Mouse (Mus musculus) lung, postnatal 25 days (tissue): Measurements from ENCODE around the gene Hnf4a.
"Not testable (repeated sequence)": the region's sequence is repeated elsewhere in the genome, so short reads cannot be mapped to it uniquely, and the experiment has no call there.

Source experiments
- DNase-seq: peaks from one replicate; pipeline ENCODE4 v3.0.0; 2022; ENCODE audit warnings: low spot score

Gene Hnf4a

GRCm38 (mm10) chr2:163595119-163595518, 88.5 kb downstream of the Hnf4a start:
- peak; percentile 81 for DNase-seq

- DNase-seq: peak; percentile 94
Observed at GRCm38 (mm10) chr2:163596057-163596872, 89.7 kb downstream of the Hnf4a start.

- DNase-seq: no peak
Observed at GRCm38 (mm10) chr2:163596873-163597155, 90.2 kb downstream of the Hnf4a start.

GRCm38 (mm10) chr2:163597661-163598060, 91.1 kb downstream of the Hnf4a start:
- DNase-seq: peak; percentile 69

GRCm38 (mm10) chr2:163599226-163599625, 92.6 kb downstream of the Hnf4a start:
- DNase-seq: peak; percentile 74

- no peak for DNase-seq
Observed at GRCm38 (mm10) chr2:163601066-163601465, 94.5 kb downstream of the Hnf4a start.

GRCm38 (mm10) chr2:163601712-163602100, 95.1 kb downstream of the Hnf4a start:
- no peak for DNase-seq

GRCm38 (mm10) chr2:163602101-163602971, 95.7 kb downstream of the Hnf4a start, which contains the start of gene Ttpal:
Ttpal (plus strand) TSS chr2:163602314.
- DNase-seq: peak; percentile 93

GRCm38 (mm10) chr2:163606161-163606560, 99.6 kb downstream of the Hnf4a start:
- no peak for DNase-seq

GRCm38 (mm10) chr2:163608008-163608407, 101.4 kb downstream of the Hnf4a start:
- no peak for DNase-seq

- no peak for DNase-seq
Observed at GRCm38 (mm10) chr2:163609281-163609975, 102.8 kb downstream of the Hnf4a start.

GRCm38 (mm10) chr2:163611176-163611575, 104.6 kb downstream of the Hnf4a start:
- DNase-seq: no peak

- no peak for DNase-seq
Observed at GRCm38 (mm10) chr2:163613206-163613605, 106.6 kb downstream of the Hnf4a start.

- DNase-seq: no peak
Observed at GRCm38 (mm10) chr2:163613990-163614389, 107.4 kb downstream of the Hnf4a start.

GRCm38 (mm10) chr2:163615401-163615800, 108.8 kb downstream of the Hnf4a start:
- no peak for DNase-seq

- no peak for DNase-seq
Observed at GRCm38 (mm10) chr2:163615906-163616651, 109.5 kb downstream of the Hnf4a start.

- no peak for DNase-seq
Observed at GRCm38 (mm10) chr2:163616652-163617227, 110.1 kb downstream of the Hnf4a start.

- DNase-seq: no peak
Observed at GRCm38 (mm10) chr2:163617232-163617863, 110.7 kb downstream of the Hnf4a start.

- DNase-seq: no peak
Observed at GRCm38 (mm10) chr2:163617874-163618273, 111.3 kb downstream of the Hnf4a start.

- peak; percentile 71 for DNase-seq
Observed at GRCm38 (mm10) chr2:163620451-163620850, 113.8 kb downstream of the Hnf4a start.

GRCm38 (mm10) chr2:163621401-163621800, 114.8 kb downstream of the Hnf4a start:
- DNase-seq: not testable (repeated sequence)
